Mouse (Mus musculus) monocyte, adult 59 days (primary cell): ENCODE measurements around the gene Gm3376. TPM values are rescaled to one million over a fixed set of nuclear protein-coding genes. Genes with fewer than 3 reads are reported as not detected.

ENCODE experiments used
- total RNA-seq, 2 experiments: library from RNA; stranded (reverse); gene quantifications; one replicate each; pipeline ENCODE4 v1.2.4; 2023

Gene Gm3376
- total RNA-seq: not detected

GRCm38 (mm10) chrY:3771373-3771772, at the start of gene Gm3376:
Gene Gm3376, plus strand, starts transcription at chrY:3771673.

